Mouse (Mus musculus) adrenal gland (tissue): ENCODE data around the gene H3f3b.
"Not testable (repeated sequence)": the region's sequence is repeated elsewhere in the genome, so short reads cannot be mapped to it uniquely, and the experiment has no call there.

Source experiments
- intact Hi-C: fragments of 180-260 bp; cut with DNase I; formaldehyde crosslinking; loops from one replicate; pipeline ENCODE4 v1.15.1; 2025

The H3f3b gene

DNA sequence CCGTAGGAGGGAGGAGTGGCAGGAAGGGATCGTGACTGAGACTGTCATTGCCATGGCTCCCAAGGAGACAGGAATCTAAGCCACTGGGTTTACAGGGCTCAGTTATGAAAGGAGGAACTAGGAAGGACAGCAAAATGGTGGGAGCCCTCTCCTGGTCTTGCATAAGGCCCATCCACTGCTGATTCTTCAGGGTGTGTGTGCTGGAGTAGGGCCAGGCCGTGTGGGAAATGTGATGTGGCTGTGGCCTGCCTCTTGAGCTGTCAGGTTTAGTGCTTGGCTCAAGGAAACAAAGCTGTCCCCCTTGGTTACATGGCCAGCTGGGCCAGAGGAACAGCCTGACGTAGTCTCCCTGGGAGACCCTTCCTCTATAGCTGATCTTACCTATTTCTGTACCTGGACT lies 22.4 kb upstream of the H3f3b start:
- intact Hi-C loops, result no loop called here

DNA sequence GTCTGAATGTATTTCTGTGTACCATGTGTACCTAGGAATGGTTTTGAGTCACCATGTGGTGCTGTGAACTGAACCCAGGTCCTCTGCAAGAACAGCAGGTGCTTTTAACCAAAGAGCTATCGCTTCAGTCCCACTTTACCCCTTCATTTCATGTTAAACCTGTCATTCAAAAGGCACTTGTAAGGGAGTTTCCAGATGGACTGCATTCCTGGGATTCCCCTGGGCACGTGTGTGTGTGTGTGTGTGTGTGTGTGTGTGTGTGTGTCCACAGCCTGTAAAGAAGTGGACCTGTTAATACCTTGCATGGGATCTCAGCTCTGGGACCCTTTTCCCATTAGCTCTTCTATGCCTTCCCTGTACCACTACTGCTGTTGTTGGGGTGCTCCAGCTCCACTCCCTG lies 21.8 kb upstream of the H3f3b start:
- intact Hi-C loops, result no loop called here

- intact Hi-C loops, result no loop called here
Measured at GRCm38 (mm10) chr11:116045173-116045572, 17.4 kb upstream of the H3f3b start.

DNA sequence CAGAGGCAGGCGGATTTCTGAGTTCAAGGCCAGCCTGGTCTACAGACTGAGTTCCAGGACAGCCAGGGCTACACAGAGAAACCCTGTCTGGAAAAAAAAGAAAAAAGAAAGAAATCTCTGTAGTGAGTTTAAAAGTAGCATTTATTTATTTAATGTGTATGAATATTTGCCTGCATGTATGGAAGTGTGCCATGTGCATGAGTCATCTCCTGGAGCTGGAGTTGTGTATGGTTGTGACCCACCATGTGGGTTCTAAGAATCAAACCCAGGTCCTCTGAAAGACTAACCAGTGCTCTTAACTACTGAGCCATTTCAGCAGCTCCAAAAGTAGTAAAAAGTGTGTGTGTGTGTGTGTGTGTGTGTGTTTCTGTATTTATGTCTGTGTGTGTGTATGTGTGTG lies 15.5 kb upstream of the H3f3b start:
- intact Hi-C loops, result no loop called here

DNA sequence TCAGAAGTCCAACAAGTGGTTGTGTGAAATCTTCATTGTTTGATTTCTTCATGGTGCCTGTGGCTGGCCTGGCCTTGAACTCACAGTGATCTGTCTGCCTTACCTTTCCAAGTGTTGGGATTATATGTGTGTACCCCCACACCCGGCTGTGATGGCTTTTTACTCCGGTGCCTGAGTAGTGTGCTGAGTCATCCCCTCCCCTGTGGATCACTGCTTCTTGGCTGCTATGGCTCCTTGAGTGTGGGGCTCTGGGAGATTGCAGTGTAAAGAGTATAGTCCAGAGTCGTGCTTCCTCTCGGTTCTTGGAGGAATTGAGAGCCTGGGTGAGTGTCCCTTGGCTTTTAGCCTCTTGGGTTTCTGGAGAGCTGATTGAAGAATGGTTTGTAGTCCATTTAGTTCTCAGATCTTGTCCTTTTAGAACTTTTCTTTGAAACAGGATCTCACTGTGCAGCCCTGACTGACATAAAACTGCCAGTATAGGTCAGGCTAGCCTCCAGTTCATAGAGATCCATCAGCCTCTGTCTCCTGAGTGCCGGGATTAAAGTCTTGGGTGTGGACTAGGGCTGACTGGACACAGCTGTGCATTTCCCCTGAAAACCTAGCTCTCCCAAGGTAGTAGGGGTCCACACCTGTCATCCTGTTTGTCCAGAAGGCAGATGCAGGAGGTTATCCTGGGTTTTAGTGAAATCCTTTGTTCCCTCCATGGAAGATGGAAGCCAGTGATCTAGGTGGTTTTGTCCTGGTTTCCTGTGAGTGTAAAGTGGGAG lies 14.8 kb upstream of the H3f3b start:
- intact Hi-C loops, result no loop called here

DNA sequence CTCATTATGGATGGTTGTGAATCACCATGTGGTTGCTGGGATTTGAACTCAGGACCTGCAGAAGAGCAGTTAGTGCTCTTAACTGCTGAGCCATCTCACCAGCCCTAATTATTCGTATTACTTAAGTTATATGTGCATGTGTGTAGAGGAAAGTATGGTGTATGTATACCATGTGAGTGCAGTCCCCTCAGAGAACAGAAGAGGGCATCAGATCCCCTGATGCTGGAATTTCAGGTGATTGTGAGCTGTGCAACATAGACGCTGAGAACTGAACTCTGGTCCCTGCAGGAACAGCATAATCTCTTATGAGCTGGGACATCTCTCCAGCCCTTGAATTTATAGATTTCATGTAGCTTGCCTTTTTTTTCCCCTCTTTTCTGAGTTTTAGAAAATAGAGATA lies 14.1 kb upstream of the H3f3b start:
- intact Hi-C loops, result no loop called here

DNA sequence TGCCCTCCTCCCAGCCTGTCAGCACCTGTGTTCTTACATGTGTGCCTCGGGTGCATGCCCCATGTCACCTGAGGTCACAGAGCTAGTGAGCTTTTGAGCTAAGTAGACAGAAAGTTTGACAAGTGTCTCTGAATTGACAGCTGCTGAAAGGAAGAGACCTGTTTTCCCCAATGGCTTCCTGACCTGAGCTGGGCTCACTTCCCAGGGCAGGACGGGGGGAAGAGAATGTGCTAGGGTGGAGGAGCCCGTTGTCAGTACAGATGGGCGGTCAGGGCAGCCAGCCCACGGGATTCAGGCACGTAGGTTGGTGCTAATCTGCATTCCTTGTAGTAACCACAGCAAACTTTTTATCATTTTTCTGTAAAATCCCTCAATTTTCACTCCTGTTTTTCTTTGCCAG lies 12.8 kb upstream of the H3f3b start:
- intact Hi-C loops, result no loop called here

- intact Hi-C loops, result loop anchor here (10.0 kb wide), 1 partner anchor 97 kb away; the partner anchor contains the start of genes Mrpl38 and Trim65
Measured at GRCm38 (mm10) chr11:116037826-116038225, 10.1 kb upstream of the H3f3b start.

DNA sequence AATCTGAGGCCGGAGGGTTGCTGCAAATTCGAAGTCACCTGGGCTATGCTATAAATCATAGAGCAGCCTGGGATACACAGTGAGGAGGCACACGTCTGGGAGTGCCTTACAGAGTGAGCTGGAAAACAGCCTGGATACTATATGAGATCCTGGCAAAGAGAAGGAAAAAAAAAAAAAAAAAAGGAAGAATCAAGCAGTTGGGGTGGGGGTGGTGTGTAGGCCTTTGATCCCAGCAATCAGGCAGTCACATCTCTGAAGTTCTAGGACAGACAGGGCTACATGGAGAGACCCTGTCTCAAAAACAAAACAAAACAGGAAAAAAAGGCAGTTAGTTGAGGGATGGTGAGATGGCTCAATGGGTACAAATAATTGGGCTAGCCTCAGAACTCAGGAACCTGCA lies 8.9 kb upstream of the H3f3b start:
- intact Hi-C loops, result loop anchor here (10.0 kb wide), 1 partner anchor 98 kb away; the partner anchor contains the start of genes Mrpl38 and Trim65

DNA sequence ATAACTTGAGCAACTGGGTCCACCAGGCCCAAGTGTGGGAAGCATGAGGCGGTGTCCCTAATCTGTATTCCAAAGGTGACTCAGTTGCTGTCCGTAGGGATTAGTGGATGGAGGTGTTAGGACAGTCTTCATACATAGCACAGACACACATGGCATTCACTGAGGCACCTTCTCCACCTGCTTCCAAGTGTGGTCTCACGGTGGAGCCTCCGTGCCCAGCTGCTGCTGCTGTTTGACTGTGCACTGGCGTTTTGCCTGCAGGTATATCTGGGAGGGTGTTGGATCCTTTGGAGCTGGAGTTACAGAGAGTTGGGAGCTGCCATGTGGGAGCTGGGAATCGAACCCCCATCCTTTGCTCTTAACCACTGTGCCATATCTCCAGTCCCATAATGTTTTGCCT lies 6.8 kb upstream of the H3f3b start:
- intact Hi-C loops, result loop anchor here (5.0 to 10.0 kb wide), 2 partner anchors 43 to 100 kb away; partner anchors contain the start of genes Mrpl38, Trim65 and Unc13d

- intact Hi-C loops, result loop anchor here (5.0 to 10.0 kb wide), 2 partner anchors 46 to 104 kb away; partner anchors contain the start of genes Mrpl38, Trim65 and Unc13d
Measured at GRCm38 (mm10) chr11:116030898-116031845, 3.4 kb upstream of the H3f3b start.

- intact Hi-C loops, result loop anchor here (5.0 to 10.0 kb wide), 2 partner anchors 47 to 105 kb away; partner anchors contain the start of genes Mrpl38, Trim65 and Unc13d
Measured at GRCm38 (mm10) chr11:116030088-116030897, 2.5 kb upstream of the H3f3b start, which contains the start of gene Unk. Gene Unk, plus strand, starts transcription at chr11:116030322.

GRCm38 (mm10) chr11:116029086-116029865 lies 1.5 kb upstream of the H3f3b start:
- intact Hi-C loops, result no loop called here

- intact Hi-C loops, result no loop called here
Measured at GRCm38 (mm10) chr11:116028177-116028865, 559 bp upstream of the H3f3b start.

- intact Hi-C loops, result no loop called here
Measured at GRCm38 (mm10) chr11:116025056-116025845, 2.5 kb downstream of the H3f3b start.

DNA sequence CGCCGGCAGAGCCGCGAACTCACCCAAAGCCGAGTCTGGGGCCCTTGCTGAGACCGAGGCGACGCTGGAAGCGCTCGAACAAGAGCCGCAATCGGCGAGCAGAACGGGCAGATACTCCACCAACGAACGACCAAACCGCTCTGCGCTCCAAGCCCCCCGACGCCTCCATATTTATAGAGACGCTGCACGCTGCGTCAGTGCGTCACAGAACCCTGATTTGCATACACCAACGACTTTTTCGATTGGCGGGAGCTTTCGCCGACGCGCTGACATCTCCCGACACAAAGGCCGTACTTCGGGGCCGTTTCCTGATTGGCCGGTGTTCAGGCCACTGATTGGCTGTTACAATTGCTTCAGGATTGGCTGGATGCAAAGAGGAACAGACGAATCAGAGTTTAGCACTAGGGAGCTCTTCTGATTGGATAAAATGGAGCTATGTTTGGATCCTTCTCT lies 3.4 kb downstream of the H3f3b start:
- intact Hi-C loops, result no loop called here

DNA sequence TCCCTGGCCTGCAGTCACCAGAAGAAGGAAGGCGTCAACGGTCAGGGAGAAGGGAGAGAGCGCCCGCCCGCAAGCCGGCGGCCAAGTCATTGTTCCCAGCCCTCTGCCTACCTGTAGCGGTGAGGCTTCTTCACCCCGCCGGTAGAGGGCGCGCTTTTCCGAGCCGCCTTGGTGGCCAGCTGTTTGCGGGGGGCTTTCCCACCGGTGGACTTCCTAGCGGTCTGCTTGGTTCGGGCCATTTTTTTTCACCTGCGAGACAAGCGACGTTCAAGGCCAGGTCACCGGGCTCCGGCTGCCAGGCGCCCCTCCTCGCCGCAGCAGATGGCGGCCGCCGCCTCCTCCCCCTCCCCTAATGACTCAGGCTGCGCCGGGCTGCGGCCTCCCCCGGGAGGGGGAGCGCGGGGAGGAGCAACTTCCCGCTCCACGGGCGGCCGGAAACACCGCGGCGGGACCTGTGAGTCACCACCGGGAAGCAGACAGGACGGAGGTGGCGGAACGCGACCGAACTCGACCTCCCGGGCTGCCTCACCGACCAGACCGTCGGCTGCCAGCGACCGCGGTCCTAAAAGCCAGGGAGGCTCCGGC lies 3.9 kb downstream of the H3f3b start:
- intact Hi-C loops, result no loop called here

- intact Hi-C loops, result not testable (repeated sequence)
Measured at GRCm38 (mm10) chr11:116023074-116023770, 4.5 kb downstream of the H3f3b start.
